Mouse (Mus musculus) bone marrow macrophage, adult 2 months (primary cell): Measurements from ENCODE around the gene Gm16503. TPM values are rescaled to one million over a fixed set of nuclear protein-coding genes. Genes with fewer than 3 reads are reported as not detected.
"Not testable (repeated sequence)": the region's sequence is repeated elsewhere in the genome, so short reads cannot be mapped to it uniquely, and the experiment has no call there.

Source experiments
- H3K27ac ChIP-seq: 2 replicates; pipeline ENCODE4 v1.5.1; 2012; ENCODE audit warnings: low read depth, low read length; ENCODE audit not compliant: insufficient read depth
- H3K4me1 ChIP-seq: 2 replicates; pipeline ENCODE4 v1.6.1; 2012; ENCODE audit warnings: low read length; ENCODE audit not compliant: control insufficient read depth, insufficient read depth
- H3K4me3 ChIP-seq: 2 replicates; pipeline ENCODE4 v1.5.1; 2012; ENCODE audit warnings: mild to moderate bottlenecking, low read length, moderate library complexity; ENCODE audit not compliant: insufficient read depth
- CTCF ChIP-seq: IDR thresholded peaks from 2 replicates; pipeline ENCODE4 v1.5.1; 2012; ENCODE audit warnings: low read depth, mild to moderate bottlenecking, low read length, moderate library complexity
- POLR2A ChIP-seq: IDR thresholded peaks from 2 replicates; pipeline ENCODE4 v1.6.1; 2012; ENCODE audit warnings: mild to moderate bottlenecking, low read depth, low read length, borderline replicate concordance
- polyA plus RNA-seq: library from polyadenylated mRNA; stranded (reverse); fragments of >200 nt; gene quantifications from 2 replicates; pipeline ENCODE4 v1.2.4, GENCODE M21; 2012; ENCODE audit not compliant: missing spikeins, insufficient read depth, insufficient read length

Gm16503 gene
- polyA plus RNA-seq, 1 experiment: 0.72 TPM

GRCm38 (mm10) chr4:147559096-147559495, 19.1 kb downstream of the Gm16503 start:
- H3K4me1 ChIP-seq, H3K4me3 ChIP-seq, H3K27ac ChIP-seq: not testable (repeated sequence)

- no peaks in the 10 kb centered on the region for H3K4me1 ChIP-seq
- no peak overlapping the region for H3K4me3 ChIP-seq
- no peak for TF ChIP-seq CTCF
- no peak for TF ChIP-seq POLR2A
- H3K27ac ChIP-seq: no peak overlapping the region
These were observed 25.6 kb downstream of the Gm16503 start for GRCm38 (mm10) chr4:147565426-147566220.

- not testable (repeated sequence) for H3K4me3 ChIP-seq, H3K27ac ChIP-seq, H3K4me1 ChIP-seq
These were observed 31.1 kb downstream of the Gm16503 start for GRCm38 (mm10) chr4:147571156-147571555.

- not testable (repeated sequence) for H3K4me1 ChIP-seq, H3K4me3 ChIP-seq, H3K27ac ChIP-seq
These were observed 39.4 kb downstream of the Gm16503 start for GRCm38 (mm10) chr4:147579371-147579770.

GRCm38 (mm10) chr4:147586511-147587473, 46.8 kb downstream of the Gm16503 start:
- no peak overlapping the region for H3K27ac ChIP-seq
- TF ChIP-seq CTCF (no peak), POLR2A (no peak)
- H3K4me1 ChIP-seq: no peaks in the 10 kb centered on the region
- no peak overlapping the region for H3K4me3 ChIP-seq

Other genes starting within 250 kb of the Gm16503 start
- gene Zfp988, start 234.5 kb upstream of the Gm16503 start, polyA plus RNA-seq: not detected in 2 replicates
- gene Zfp978, start 178.9 kb upstream of the Gm16503 start, polyA plus RNA-seq: 0.85 TPM in 1 of 2 replicates, not detected in the other
- gene Zfp982, start 47.8 kb upstream of the Gm16503 start, polyA plus RNA-seq: 0.73 TPM in 1 of 2 replicates, not detected in the other
- 1.4 TPM in 1 of 2 replicates, not detected in the other for gene Zfp985, start 13.1 kb downstream of the Gm16503 start, polyA plus RNA-seq
- gene Zfp979, start 102.3 kb downstream of the Gm16503 start, polyA plus RNA-seq: 1.5 and 1.6 TPM in 2 replicates
- gene Zfp534, start 162.3 kb downstream of the Gm16503 start, polyA plus RNA-seq: not detected in 2 replicates